Mouse (Mus musculus) adrenal gland, postnatal 14 days (tissue): ENCODE data around the gene Zfp276. TPM values are rescaled to one million over a fixed set of nuclear protein-coding genes. Genes with fewer than 3 reads are reported as not detected.
"Not testable (repeated sequence)": the region's sequence is repeated elsewhere in the genome, so short reads cannot be mapped to it uniquely, and the experiment has no call there.

ENCODE experiments used
- DNase-seq: peaks from one replicate; pipeline ENCODE4 v3.0.0; 2021; ENCODE audit warnings: mixed read lengths
- long read RNA-seq, 2 experiments: library from polyadenylated mRNA; stranded (forward); transcript quantifications; one replicate each; pipeline ENCODE4 v2.0.0; 2021
- total RNA-seq: library from RNA; stranded (reverse); gene quantifications from 2 replicates; pipeline ENCODE4 v1.2.3, GENCODE M21; 2021

Zfp276 gene
- 20.4 and 21.5 TPM in 2 replicates for total RNA-seq
- long read RNA-seq, experiment 1, full-length matches to known transcripts, result 3 of 15 reads
- long read RNA-seq, experiment 1, partial matches to known transcripts, result 2 of 15 reads
- long read RNA-seq, experiment 1, other reads (novel, unspliced or antisense), result 10 of 15 reads
- long read RNA-seq, experiment 2, full-length matches to known transcripts, result 3 of 13 reads
- long read RNA-seq, experiment 2, partial matches to known transcripts, result 3 of 13 reads
- long read RNA-seq, experiment 2, other reads (novel, unspliced or antisense), result 7 of 13 reads

DNA sequence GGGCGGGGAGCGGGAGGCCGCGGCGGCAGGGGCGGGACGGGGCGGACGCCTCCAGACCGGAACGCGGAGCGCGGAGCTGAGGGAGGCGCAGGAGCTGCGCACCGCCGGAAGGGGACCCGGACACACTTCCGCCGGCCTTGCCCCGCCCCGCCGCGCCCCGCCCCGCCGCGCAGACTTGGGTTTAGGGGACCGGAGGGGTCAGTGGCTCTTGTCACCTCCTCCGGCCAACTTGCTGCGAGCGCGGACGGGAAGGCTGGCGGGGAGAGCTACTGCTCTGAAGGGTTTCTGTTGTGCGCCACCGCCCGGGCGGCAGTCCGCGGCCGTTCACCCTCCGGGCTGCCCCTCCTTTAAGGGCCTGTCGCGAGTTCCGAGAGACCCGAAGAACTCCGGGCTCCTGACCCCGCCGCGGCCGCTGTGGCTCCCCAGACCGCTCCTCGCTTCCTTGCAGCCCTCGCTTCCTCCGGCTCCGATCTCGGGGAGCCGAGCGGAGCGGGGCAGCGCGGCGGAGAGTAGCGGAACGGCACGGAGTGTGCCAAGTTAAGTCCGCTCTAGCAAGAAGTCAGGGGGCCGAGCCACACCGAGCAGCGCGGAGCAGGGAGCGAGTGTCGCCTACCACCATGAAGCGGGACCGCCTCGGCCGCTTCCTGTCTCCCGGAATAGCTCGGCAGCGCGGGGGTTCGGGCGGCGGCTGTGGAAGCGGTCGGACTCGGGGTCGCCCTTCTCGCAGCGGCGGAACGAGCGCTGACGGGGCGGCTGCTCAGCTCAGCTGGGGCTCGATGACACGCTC lies at the start of gene Zfp276, which contains the start of gene Vps9d1:
Gene Zfp276 (plus strand): TSS at position 97 of the 787 bp plus-strand sequence.
Gene Vps9d1 (minus strand): TSS at position 250 of the 787 bp plus-strand sequence.
- peak; percentile 95 for DNase-seq

DNA sequence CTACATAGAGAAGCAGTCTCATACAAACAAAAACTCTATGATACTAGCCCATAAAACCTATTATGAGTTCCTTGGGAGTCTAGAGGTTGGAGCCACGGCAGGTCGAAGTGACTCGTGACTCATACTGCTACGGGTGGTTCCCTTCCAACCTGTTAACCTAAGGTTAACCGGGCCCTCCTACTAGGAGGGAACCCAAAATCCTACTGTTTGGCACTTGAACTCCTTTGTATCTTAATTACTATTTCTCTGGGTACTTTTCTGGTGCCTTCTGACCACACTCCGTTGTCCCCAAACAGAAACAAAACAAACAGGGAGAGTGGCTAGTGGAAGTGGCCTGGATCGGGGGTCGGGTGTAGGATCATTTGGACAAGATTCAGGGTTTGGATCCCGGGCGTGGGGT lies 42.1 kb upstream of the Zfp276 start:
- DNase-seq, result no peak

- peak; percentile 96 for DNase-seq
Measured at GRCm38 (mm10) chr8:123212321-123213117, 41.5 kb upstream of the Zfp276 start, which contains the start of the genes Chmp1a and Spata33. Gene Chmp1a (minus strand): TSS chr8:123212763. Gene Spata33 (plus strand): TSS chr8:123212832.

GRCm38 (mm10) chr8:123213118-123213772 lies 40.8 kb upstream of the Zfp276 start:
- DNase-seq, result no peak

GRCm38 (mm10) chr8:123215430-123215829 lies 38.6 kb upstream of the Zfp276 start:
- DNase-seq, result no peak

- peak; percentile 56 for DNase-seq
Measured at GRCm38 (mm10) chr8:123220917-123221316, 33.1 kb upstream of the Zfp276 start.

GRCm38 (mm10) chr8:123224278-123225266 lies 29.4 kb upstream of the Zfp276 start, which contains the start of gene Cdk10:
Gene Cdk10 (plus strand): TSS chr8:123224842.
- DNase-seq, result peak; percentile 97

GRCm38 (mm10) chr8:123228416-123228815 lies 25.6 kb upstream of the Zfp276 start:
- DNase-seq, result no peak

DNA sequence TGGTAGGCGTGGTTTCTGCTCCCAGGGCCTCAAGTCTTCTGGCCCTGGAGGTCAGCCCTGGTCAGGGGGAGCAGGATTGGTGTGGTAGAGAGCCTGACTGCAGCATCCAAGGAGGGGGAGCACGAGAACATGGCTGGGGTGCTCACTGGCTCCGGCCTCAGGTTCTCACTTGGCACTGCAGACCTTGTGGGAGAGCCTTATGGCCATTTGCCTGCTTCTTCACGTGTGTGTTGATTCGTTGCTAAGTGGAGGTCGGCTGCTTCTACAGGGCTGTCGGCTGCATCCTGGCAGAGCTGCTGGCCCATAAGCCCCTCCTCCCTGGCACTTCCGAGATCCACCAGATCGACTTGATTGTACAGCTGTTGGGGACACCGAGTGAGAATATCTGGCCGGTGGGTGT lies 23.7 kb upstream of the Zfp276 start:
- DNase-seq, result not testable (repeated sequence)

GRCm38 (mm10) chr8:123231742-123232141 lies 22.3 kb upstream of the Zfp276 start:
- peak; percentile 62 for DNase-seq

- DNase-seq, result no peak
Measured at GRCm38 (mm10) chr8:123232553-123232952, 21.4 kb upstream of the Zfp276 start.

DNA sequence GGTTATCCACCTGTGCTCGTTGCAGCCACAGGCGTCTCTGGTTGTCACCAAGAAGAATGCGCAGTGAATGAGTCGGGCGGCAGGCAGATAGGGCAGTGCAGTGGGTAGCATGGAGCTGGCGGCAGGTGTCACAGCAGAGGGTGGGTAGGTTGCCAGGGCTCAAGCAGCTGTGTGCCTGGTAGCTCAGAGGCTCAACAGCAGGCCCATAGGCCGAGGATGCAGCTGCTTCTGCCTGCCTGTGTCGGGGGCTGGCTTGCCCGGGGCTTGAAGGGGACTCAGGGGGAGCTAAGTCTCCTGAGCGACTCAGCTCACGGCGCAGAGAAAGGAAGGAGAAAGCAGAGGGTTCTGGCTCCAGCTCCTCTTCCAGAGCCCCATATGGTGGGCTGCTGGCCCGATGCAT lies 20.7 kb upstream of the Zfp276 start:
- DNase-seq, result no peak

GRCm38 (mm10) chr8:123233760-123234159 lies 20.2 kb upstream of the Zfp276 start:
- no peak for DNase-seq

GRCm38 (mm10) chr8:123234918-123235519 lies 19.0 kb upstream of the Zfp276 start:
- DNase-seq, result no peak

- peak; percentile 95 for DNase-seq
Measured at GRCm38 (mm10) chr8:123235520-123236497, 18.2 kb upstream of the Zfp276 start, which contains the start of gene Spata2l. Gene Spata2l (minus strand): TSS chr8:123236233.

- DNase-seq, result peak; percentile 60
Measured at GRCm38 (mm10) chr8:123239398-123239797, 14.6 kb upstream of the Zfp276 start.

DNA sequence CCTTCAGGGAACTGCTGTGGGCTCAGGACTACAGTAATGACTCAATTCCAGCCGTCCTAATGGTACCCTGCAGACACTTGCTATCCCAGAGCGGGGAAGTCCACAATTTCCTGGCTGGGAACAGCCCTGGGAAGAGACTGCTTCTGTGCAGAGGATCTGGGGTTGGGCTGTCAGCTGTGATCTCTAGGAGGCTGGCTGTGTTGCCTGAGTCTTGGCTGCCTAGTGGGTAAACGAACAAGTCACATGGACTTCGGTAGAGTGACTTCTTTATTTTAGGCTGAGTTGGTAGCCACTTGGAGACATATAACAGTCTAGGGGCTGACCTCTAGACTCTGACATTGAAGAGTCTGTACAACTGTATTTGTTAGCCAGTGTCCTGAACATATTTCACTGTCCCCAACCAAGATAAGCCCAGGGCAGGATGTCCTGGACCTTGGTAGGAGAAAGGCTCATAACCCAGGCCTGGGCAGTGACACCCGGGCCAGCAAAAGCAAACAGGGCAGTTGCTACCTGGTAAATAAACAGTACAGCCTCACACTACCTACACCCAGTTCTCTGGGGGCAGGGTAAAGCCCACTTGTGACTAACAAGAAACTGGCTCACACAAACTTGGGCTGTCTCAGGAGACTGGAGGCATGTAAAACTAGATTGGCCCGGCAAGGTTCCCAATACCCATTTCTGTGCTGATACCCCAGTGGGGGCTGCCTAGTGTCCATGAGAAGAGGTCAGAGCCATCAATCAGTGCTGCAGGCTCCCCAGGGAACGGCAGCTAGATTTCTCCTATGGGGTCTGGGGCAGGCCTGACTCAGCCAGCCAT lies 11.7 kb upstream of the Zfp276 start:
- no peak for DNase-seq

GRCm38 (mm10) chr8:123243053-123243452 lies 10.9 kb upstream of the Zfp276 start:
- no peak for DNase-seq
